Mouse (Mus musculus) hindbrain, embryonic 11.5 days (tissue): ENCODE data around the gene Gm12216. TPM values are rescaled to one million over a fixed set of nuclear protein-coding genes. Genes with fewer than 3 reads are reported as not detected.
"Not testable (repeated sequence)": the region's sequence is repeated elsewhere in the genome, so short reads cannot be mapped to it uniquely, and the experiment has no call there.

Experiments used
- ATAC-seq: fragments of 200-750 bp; cut with Nextera tagmentation; 2 replicates; pipeline ENCODE4 v1.8.0; 2017; ENCODE audit warnings: mild to moderate bottlenecking, moderate TSS enrichment, moderate library complexity; ENCODE audit not compliant: low FRiP score
- DNase-seq: peaks from one replicate; pipeline ENCODE4 v3.0.0-alpha.2; 2015; ENCODE audit warnings: low spot score
- H3K27ac ChIP-seq: fragments of 300-500 bp; sonication (generic); 2 replicates; pipeline ENCODE4 v1.5.1; 2014; ENCODE audit warnings: mild to moderate bottlenecking, low read depth, low read length
- H3K27me3 ChIP-seq: fragments of 300-500 bp; sonication (generic); 2 replicates; pipeline ENCODE4 v1.6.1; 2014; ENCODE audit warnings: mild to moderate bottlenecking, low read length, moderate library complexity, mixed read lengths; ENCODE audit not compliant: control insufficient read depth, insufficient read depth
- H3K36me3 ChIP-seq: fragments of 300-500 bp; sonication (generic); 2 replicates; pipeline ENCODE4 v1.6.1; 2014; ENCODE audit warnings: mild to moderate bottlenecking, low read length, moderate library complexity, mixed read lengths; ENCODE audit not compliant: control insufficient read depth, insufficient read depth
- H3K4me1 ChIP-seq: fragments of 300-500 bp; sonication (generic); replicated peaks from 2 replicates; pipeline ENCODE4 v1.6.1; 2014; ENCODE audit warnings: low read length, mixed read lengths; ENCODE audit not compliant: control insufficient read depth, insufficient read depth
- H3K4me2 ChIP-seq: fragments of 300-500 bp; sonication (generic); replicated peaks from 2 replicates; pipeline ENCODE4 v1.6.1; 2014; ENCODE audit warnings: mild to moderate bottlenecking, low read depth, low read length
- H3K4me3 ChIP-seq: fragments of 300-500 bp; sonication (generic); 2 replicates; pipeline ENCODE4 v1.5.1; 2014; ENCODE audit warnings: low read depth, low read length
- H3K9ac ChIP-seq: fragments of 300-500 bp; sonication (generic); 2 replicates; pipeline ENCODE4 v1.6.1; 2014; ENCODE audit warnings: low read depth, low read length
- H3K9me3 ChIP-seq: fragments of 300-500 bp; sonication (generic); 2 replicates; pipeline ENCODE4 v1.6.1; 2016; ENCODE audit warnings: low read length; ENCODE audit not compliant: control insufficient read depth
- WGBS: fragments of 180-500 bp; shearing (Covaris S2); extraction: QIAGEN DNeasy Blood & Tissue Kit; methylation state at CpG from one replicate; pipeline ENCODE4 v1.1.7; 2014; 5-methylcytosine and 5-hydroxymethylcytosine counted together
- polyA plus RNA-seq: library from polyadenylated mRNA; unstranded; fragments of >200 nt; fragmentation: Nextera tagmentation; extraction: Ambion mirVana; gene quantifications from 2 replicates; pipeline ENCODE4 v1.2.1, GENCODE M21; 2014

The Gm12216 gene
- polyA plus RNA-seq, result 0.21 TPM in 1 of 2 replicates, not detected in the other

GRCm38 (mm10) chr11:53858761-53859580 is at the start of gene Gm12216:
Gene Gm12216 (minus strand): TSS chr11:53859256.
- H3K9ac ChIP-seq, result peak within 1 kb of the TSS; percentile 41; the same call in 1 of the 2 replicates
- not testable (repeated sequence) for ATAC-seq, H3K9me3 ChIP-seq, H3K36me3 ChIP-seq, H3K27ac ChIP-seq, H3K4me1 ChIP-seq, H3K27me3 ChIP-seq
- peak within 1 kb of the TSS; percentile 57 for H3K4me2 ChIP-seq
- DNase-seq, result peak; percentile 63
- H3K4me3 ChIP-seq, result peak within 1 kb of the TSS; percentile 37
- WGBS, result 13% methylated on average over 34 of the region's 50 CpGs

- no peak overlapping the region for H3K27ac ChIP-seq
- no peak overlapping the region for H3K4me3 ChIP-seq
- ATAC-seq, result no peak
- H3K9ac ChIP-seq, result no peak overlapping the region
- H3K36me3 ChIP-seq, result no peaks in the 10 kb centered on the region
- H3K4me2 ChIP-seq, result no peak overlapping the region
- H3K4me1 ChIP-seq, result no peaks in the 10 kb centered on the region
- no peak for DNase-seq
- H3K27me3 ChIP-seq, result no peaks in the 10 kb centered on the region
- 96% methylated on average over 8 of the region's 8 CpGs for WGBS
- H3K9me3 ChIP-seq, result no peaks in the 10 kb centered on the region
These were observed 49.6 kb upstream of the Gm12216 start for GRCm38 (mm10) chr11:53908686-53909085.

- Histone ChIP-seq H3K9ac (no peak overlapping the region), H3K27ac (no peak overlapping the region), H3K9me3 (no peaks in the 10 kb centered on the region), H3K27me3 (no peaks in the 10 kb centered on the region), H3K4me1 (no peaks in the 10 kb centered on the region), H3K4me3 (no peak overlapping the region), H3K36me3 (no peaks in the 10 kb centered on the region), H3K4me2 (no peak overlapping the region)
- WGBS, result 75% methylated on average over 9 of the region's 9 CpGs
- ATAC-seq (no peak), DNase-seq (no peak)
These were observed 45.5 kb upstream of the Gm12216 start for GRCm38 (mm10) chr11:53904534-53904925.

- Histone ChIP-seq H3K4me1 (no peaks in the 10 kb centered on the region), H3K4me2 (no peak overlapping the region), H3K27ac (no peak overlapping the region), H3K9ac (no peak overlapping the region), H3K36me3 (no peaks in the 10 kb centered on the region), H3K9me3 (no peaks in the 10 kb centered on the region), H3K27me3 (no peaks in the 10 kb centered on the region), H3K4me3 (no peak overlapping the region)
- ATAC-seq, result no peak
- WGBS, result 46% methylated on average over 16 of the region's 16 CpGs
- peak; percentile 36 for DNase-seq
These were observed 44.9 kb upstream of the Gm12216 start for GRCm38 (mm10) chr11:53903781-53904533.

GRCm38 (mm10) chr11:53902741-53903140 is 43.7 kb upstream of the Gm12216 start:
- Histone ChIP-seq H3K36me3 (no peaks in the 10 kb centered on the region), H3K27ac (no peak overlapping the region), H3K9me3 (no peaks in the 10 kb centered on the region), H3K27me3 (no peaks in the 10 kb centered on the region), H3K4me2 (no peak overlapping the region), H3K4me1 (no peaks in the 10 kb centered on the region), H3K9ac (no peak overlapping the region), H3K4me3 (no peak overlapping the region)
- DNase-seq (no peak), ATAC-seq (no peak)
- 92% methylated on average over 14 of the region's 14 CpGs for WGBS

GRCm38 (mm10) chr11:53900991-53901390 is 41.9 kb upstream of the Gm12216 start:
- Histone ChIP-seq H3K36me3 (no peaks in the 10 kb centered on the region), H3K4me1 (no peaks in the 10 kb centered on the region), H3K9ac (no peak overlapping the region), H3K27ac (no peak overlapping the region), H3K9me3 (no peaks in the 10 kb centered on the region), H3K4me3 (no peak overlapping the region), H3K4me2 (no peak overlapping the region), H3K27me3 (no peaks in the 10 kb centered on the region)
- 63% methylated on average over 1 of the region's 1 CpGs for WGBS
- ATAC-seq (no peak), DNase-seq (no peak)

- H3K4me3 ChIP-seq, result no peak overlapping the region
- H3K36me3 ChIP-seq, result no peaks in the 10 kb centered on the region
- H3K27ac ChIP-seq, result no peak overlapping the region
- no peaks in the 10 kb centered on the region for H3K4me1 ChIP-seq
- H3K27me3 ChIP-seq, result no peaks in the 10 kb centered on the region
- no peak overlapping the region for H3K4me2 ChIP-seq
- no peak overlapping the region for H3K9ac ChIP-seq
- DNase-seq, result no peak
- H3K9me3 ChIP-seq, result no peaks in the 10 kb centered on the region
- WGBS, result 87% methylated on average over 6 of the region's 6 CpGs
- no peak for ATAC-seq
These were observed 40.9 kb upstream of the Gm12216 start for GRCm38 (mm10) chr11:53899981-53900380.

- no peak for DNase-seq
- Histone ChIP-seq H3K9me3 (no peaks in the 10 kb centered on the region), H3K4me3 (no peak overlapping the region), H3K27ac (no peak overlapping the region), H3K9ac (no peak overlapping the region), H3K36me3 (no peaks in the 10 kb centered on the region), H3K4me2 (no peak overlapping the region), H3K4me1 (no peaks in the 10 kb centered on the region), H3K27me3 (no peaks in the 10 kb centered on the region)
- ATAC-seq, result no peak
- WGBS, result 71% methylated on average over 3 of the region's 3 CpGs
These were observed 39.9 kb upstream of the Gm12216 start for GRCm38 (mm10) chr11:53899004-53899403.
